Mouse (Mus musculus) E14TG2a.4 (cell line): ENCODE data around the gene Drap1.

Experiments
- H3K27me3 ChIP-seq: 2 replicates; pipeline ENCODE4 v1.6.1; 2014; ENCODE audit warnings: low read length, control low read depth; ENCODE audit not compliant: insufficient read depth
- H3K36me3 ChIP-seq: 2 replicates; pipeline ENCODE4 v1.6.1; 2014; ENCODE audit warnings: low read length, control low read depth; ENCODE audit not compliant: insufficient read depth
- H3K4me1 ChIP-seq: replicated peaks from 2 replicates; pipeline ENCODE4 v1.6.1; 2014; ENCODE audit warnings: low read depth, low read length, control low read depth
- H3K4me3 ChIP-seq: replicated peaks from 2 replicates; pipeline ENCODE4 v1.5.1; 2014; ENCODE audit warnings: mild to moderate bottlenecking, low read length
- H3K9me3 ChIP-seq: 2 replicates; pipeline ENCODE4 v1.6.1; 2014; ENCODE audit warnings: low read length, control low read depth
- CTCF ChIP-seq: conservative IDR thresholded peaks from 2 replicates; pipeline ENCODE4 v1.5.1; 2014; ENCODE audit warnings: low read length
- NANOG ChIP-seq: IDR thresholded peaks from 2 replicates; pipeline ENCODE4 v1.6.1; 2014; ENCODE audit warnings: borderline replicate concordance, low read length, mixed read lengths
- POU5F1 ChIP-seq: IDR thresholded peaks from 2 replicates; pipeline ENCODE4 v1.6.1; 2014; ENCODE audit warnings: low read length, borderline replicate concordance

Drap1 gene

GRCm38 (mm10) chr19:5463791-5464562 is 39.2 kb upstream of the Drap1 start:
- TF ChIP-seq POU5F1 (no peak), CTCF (peak; percentile 90)
- H3K4me3 ChIP-seq = peak overlapping the region; percentile 71
- no peaks in the 10 kb centered on the region for H3K9me3 ChIP-seq
- peaks cover 65% of the 10 kb centered on the region for H3K36me3 ChIP-seq
- peaks cover 4% of the 10 kb centered on the region; the same call in 1 of the 2 replicates for H3K27me3 ChIP-seq
- H3K4me1 ChIP-seq = peaks cover 68% of the 10 kb centered on the region

- H3K9me3 ChIP-seq = no peaks in the 10 kb centered on the region
- TF ChIP-seq CTCF (no peak), POU5F1 (no peak), NANOG (no peak)
- peaks cover 65% of the 10 kb centered on the region for H3K36me3 ChIP-seq
- H3K4me3 ChIP-seq = no peak overlapping the region
- H3K4me1 ChIP-seq = peaks cover 63% of the 10 kb centered on the region
- H3K27me3 ChIP-seq = peaks cover 7% of the 10 kb centered on the region; the same call in 1 of the 2 replicates
These were observed 38.4 kb upstream of the Drap1 start for GRCm38 (mm10) chr19:5463212-5463611.

- Histone ChIP-seq H3K9me3 (no peaks in the 10 kb centered on the region), H3K27me3 (peaks cover 7% of the 10 kb centered on the region; the same call in 1 of the 2 replicates), H3K36me3 (peaks cover 49% of the 10 kb centered on the region), H3K4me1 (peaks cover 58% of the 10 kb centered on the region), H3K4me3 (peak overlapping the region; percentile 95)
- no peak for TF ChIP-seq POU5F1
- TF ChIP-seq NANOG = no peak
- no peak for TF ChIP-seq CTCF
These were observed 36.6 kb upstream of the Drap1 start for GRCm38 (mm10) chr19:5461411-5461810.

- Histone ChIP-seq H3K36me3 (peaks cover 44% of the 10 kb centered on the region), H3K9me3 (no peaks in the 10 kb centered on the region), H3K27me3 (peaks cover 7% of the 10 kb centered on the region; the same call in 1 of the 2 replicates), H3K4me3 (peak within 1 kb of the TSS; percentile 95), H3K4me1 (peaks cover 67% of the 10 kb centered on the region)
- no peak for TF ChIP-seq POU5F1
These were observed 35.7 kb upstream of the Drap1 start, which contains the start of gene Fibp for GRCm38 (mm10) chr19:5460465-5460911. Fibp (plus strand) TSS chr19:5460615.

GRCm38 (mm10) chr19:5459896-5460295 is 35.1 kb upstream of the Drap1 start:
- Histone ChIP-seq H3K27me3 (peaks cover 10% of the 10 kb centered on the region), H3K4me1 (peaks cover 69% of the 10 kb centered on the region), H3K36me3 (peaks cover 44% of the 10 kb centered on the region), H3K9me3 (no peaks in the 10 kb centered on the region), H3K4me3 (peak overlapping the region; percentile 95)
- TF ChIP-seq NANOG (no peak), CTCF (no peak)

GRCm38 (mm10) chr19:5459019-5459418 is 34.2 kb upstream of the Drap1 start:
- no peak for TF ChIP-seq NANOG
- no peak for TF ChIP-seq CTCF
- no peak for TF ChIP-seq POU5F1
- Histone ChIP-seq H3K27me3 (peaks cover 15% of the 10 kb centered on the region), H3K4me3 (no peak overlapping the region), H3K4me1 (peaks cover 69% of the 10 kb centered on the region), H3K9me3 (no peaks in the 10 kb centered on the region), H3K36me3 (peaks cover 44% of the 10 kb centered on the region)

GRCm38 (mm10) chr19:5457746-5458442 is 33.1 kb upstream of the Drap1 start, which contains the start of gene Ccdc85b:
Ccdc85b (minus strand) TSS chr19:5457894.
- peaks cover 15% of the 10 kb centered on the region for H3K27me3 ChIP-seq
- peaks cover 59% of the 10 kb centered on the region for H3K4me1 ChIP-seq
- peaks cover 45% of the 10 kb centered on the region for H3K36me3 ChIP-seq
- H3K4me3 ChIP-seq = peak within 1 kb of the TSS; percentile 95
- H3K9me3 ChIP-seq = no peaks in the 10 kb centered on the region
- TF ChIP-seq POU5F1 (no peak), NANOG (no peak), CTCF (no peak)

GRCm38 (mm10) chr19:5456922-5457745 is 32.4 kb upstream of the Drap1 start:
- H3K4me3 ChIP-seq = peak overlapping the region; percentile 95
- H3K36me3 ChIP-seq = peaks cover 37% of the 10 kb centered on the region
- TF ChIP-seq POU5F1 (no peak), NANOG (no peak), CTCF (no peak)
- H3K9me3 ChIP-seq = no peaks in the 10 kb centered on the region
- H3K4me1 ChIP-seq = peaks cover 59% of the 10 kb centered on the region
- peaks cover 15% of the 10 kb centered on the region for H3K27me3 ChIP-seq
